Mouse (Mus musculus) neural tube, embryonic 11.5 days (tissue): Measurements from ENCODE around the gene Ipo13. TPM values are rescaled to one million over a fixed set of nuclear protein-coding genes. Genes with fewer than 3 reads are reported as not detected.

Experiments used
- ATAC-seq: fragments of 200-750 bp; cut with Nextera tagmentation; 2 replicates; pipeline ENCODE4 v1.8.0; 2017; ENCODE audit warnings: moderate number of reproducible peaks, mild to moderate bottlenecking, moderate TSS enrichment, moderate library complexity; ENCODE audit not compliant: insufficient read depth, low FRiP score, low TSS enrichment
- DNase-seq: peaks from one replicate; pipeline ENCODE4 v3.0.0-alpha.2; 2015; ENCODE audit warnings: low spot score
- H3K27ac ChIP-seq: fragments of 300-500 bp; sonication (generic); 2 replicates; pipeline ENCODE4 v1.5.1; 2014; ENCODE audit warnings: low read depth, mild to moderate bottlenecking, low read length
- H3K27me3 ChIP-seq: fragments of 300-500 bp; sonication (generic); 2 replicates; pipeline ENCODE4 v1.6.1; 2014; ENCODE audit warnings: mild to moderate bottlenecking, low read length, mixed read lengths; ENCODE audit not compliant: control insufficient read depth, insufficient read depth
- H3K36me3 ChIP-seq: fragments of 300-500 bp; sonication (generic); 2 replicates; pipeline ENCODE4 v1.6.1; 2014; ENCODE audit warnings: mild to moderate bottlenecking, low read length, moderate library complexity, mixed read lengths; ENCODE audit not compliant: control insufficient read depth, insufficient read depth
- H3K4me1 ChIP-seq: fragments of 300-500 bp; sonication (generic); 2 replicates; pipeline ENCODE4 v1.6.1; 2014; ENCODE audit warnings: low read length, mixed read lengths; ENCODE audit not compliant: control insufficient read depth, insufficient read depth
- H3K4me2 ChIP-seq: fragments of 300-500 bp; sonication (generic); 2 replicates; pipeline ENCODE4 v1.6.1; 2014; ENCODE audit warnings: low read depth, mild to moderate bottlenecking, moderate library complexity
- H3K4me3 ChIP-seq: fragments of 300-500 bp; sonication (generic); 2 replicates; pipeline ENCODE4 v1.5.1; 2014; ENCODE audit warnings: low read depth, low read length
- H3K9ac ChIP-seq: fragments of 300-500 bp; sonication (generic); 2 replicates; pipeline ENCODE4 v1.6.1; 2014; ENCODE audit warnings: mild to moderate bottlenecking, low read length
- H3K9me3 ChIP-seq: fragments of 300-500 bp; sonication (generic); 2 replicates; pipeline ENCODE4 v1.6.1; 2016; ENCODE audit warnings: low read length; ENCODE audit not compliant: control insufficient read depth
- WGBS: fragments of 180-500 bp; shearing (Covaris S2); extraction: QIAGEN DNeasy Blood & Tissue Kit; methylation state at CpG from one replicate; pipeline ENCODE4 v1.1.7; 2014; 5-methylcytosine and 5-hydroxymethylcytosine counted together
- polyA plus RNA-seq: library from polyadenylated mRNA; unstranded; fragments of >200 nt; fragmentation: Nextera tagmentation; extraction: Ambion mirVana; gene quantifications from 2 replicates; pipeline ENCODE4 v1.2.1, GENCODE M21; 2014

Gene Ipo13
- polyA plus RNA-seq, 1 experiment from 2014 or later = 67.0 TPM

GRCm38 (mm10) chr4:117908834-117909453, 5.9 kb downstream of the Ipo13 start:
- DNase-seq = peak; percentile 45
- peaks cover 22% of the 10 kb centered on the region for H3K4me1 ChIP-seq
- H3K27ac ChIP-seq = no peak overlapping the region
- 0 out of 2 replicates have a peak overlapping the region, but pooled peaks have one; percentile 24 for H3K9ac ChIP-seq
- peak overlapping the region; percentile 40 for H3K4me2 ChIP-seq
- WGBS = 70% methylated on average over 8 of the region's 8 CpGs
- ATAC-seq = peak; percentile 65
- no peaks in the 10 kb centered on the region for H3K9me3 ChIP-seq
- H3K4me3 ChIP-seq = no peak overlapping the region
- H3K27me3 ChIP-seq = no peaks in the 10 kb centered on the region
- H3K36me3 ChIP-seq = peaks cover 5% of the 10 kb centered on the region

- Histone ChIP-seq H3K9ac (no peak overlapping the region), H3K27ac (no peak overlapping the region), H3K4me2 (no peak overlapping the region), H3K4me3 (no peak overlapping the region), H3K27me3 (no peaks in the 10 kb centered on the region), H3K4me1 (peaks cover 8% of the 10 kb centered on the region), H3K36me3 (peaks cover 21% of the 10 kb centered on the region), H3K9me3 (no peaks in the 10 kb centered on the region)
- ATAC-seq = no peak
- DNase-seq = no peak
- 94% methylated on average over 3 of the region's 3 CpGs for WGBS
These were observed 8.6 kb downstream of the Ipo13 start for GRCm38 (mm10) chr4:117906196-117906595.

GRCm38 (mm10) chr4:117904761-117905160, 10.0 kb downstream of the Ipo13 start:
- WGBS = 94% methylated on average over 8 of the region's 8 CpGs
- H3K9ac ChIP-seq = no peak overlapping the region
- peaks cover 6% of the 10 kb centered on the region; the same call in 1 of the 2 replicates for H3K4me1 ChIP-seq
- H3K27ac ChIP-seq = no peak overlapping the region
- H3K4me3 ChIP-seq = no peak overlapping the region
- no peaks in the 10 kb centered on the region for H3K27me3 ChIP-seq
- no peak overlapping the region for H3K4me2 ChIP-seq
- H3K9me3 ChIP-seq = no peaks in the 10 kb centered on the region
- peaks cover 22% of the 10 kb centered on the region for H3K36me3 ChIP-seq
- DNase-seq = no peak
- no peak for ATAC-seq

GRCm38 (mm10) chr4:117904094-117904493, 10.7 kb downstream of the Ipo13 start:
- H3K4me1 ChIP-seq = no peaks in the 10 kb centered on the region; the same call in 1 of the 2 replicates
- no peak overlapping the region for H3K4me2 ChIP-seq
- ATAC-seq = no peak
- DNase-seq = no peak
- WGBS = 92% methylated on average over 10 of the region's 10 CpGs
- no peaks in the 10 kb centered on the region for H3K9me3 ChIP-seq
- no peak overlapping the region for H3K9ac ChIP-seq
- H3K27me3 ChIP-seq = no peaks in the 10 kb centered on the region
- H3K4me3 ChIP-seq = no peak overlapping the region
- peaks cover 22% of the 10 kb centered on the region for H3K36me3 ChIP-seq
- no peak overlapping the region for H3K27ac ChIP-seq

GRCm38 (mm10) chr4:117898111-117898510, 16.7 kb downstream of the Ipo13 start:
- Histone ChIP-seq H3K27me3 (no peaks in the 10 kb centered on the region), H3K9me3 (no peaks in the 10 kb centered on the region), H3K27ac (no peak overlapping the region), H3K9ac (no peak overlapping the region), H3K4me3 (no peak overlapping the region), H3K4me2 (no peak overlapping the region), H3K36me3 (peaks cover 24% of the 10 kb centered on the region), H3K4me1 (no peaks in the 10 kb centered on the region)
- ATAC-seq = no peak
- DNase-seq = no peak
- WGBS = 81% methylated on average over 3 of the region's 3 CpGs

GRCm38 (mm10) chr4:117896031-117896430, 18.8 kb downstream of the Ipo13 start:
- 0 out of 2 replicates have a peak, but pooled peaks cover 2% of the 10 kb centered on the region for H3K4me1 ChIP-seq
- H3K4me3 ChIP-seq = no peak overlapping the region
- no peaks in the 10 kb centered on the region for H3K9me3 ChIP-seq
- WGBS = 93% methylated on average over 6 of the region's 6 CpGs
- H3K36me3 ChIP-seq = peaks cover 10% of the 10 kb centered on the region
- no peak overlapping the region for H3K4me2 ChIP-seq
- no peaks in the 10 kb centered on the region for H3K27me3 ChIP-seq
- DNase-seq = no peak
- no peak overlapping the region for H3K27ac ChIP-seq
- H3K9ac ChIP-seq = no peak overlapping the region
- ATAC-seq = no peak

GRCm38 (mm10) chr4:117895339-117895738, 19.5 kb downstream of the Ipo13 start:
- Histone ChIP-seq H3K4me3 (no peak overlapping the region), H3K36me3 (peaks cover 10% of the 10 kb centered on the region), H3K4me2 (no peak overlapping the region), H3K4me1 (0 out of 2 replicates have a peak, but pooled peaks cover 2% of the 10 kb centered on the region), H3K9me3 (no peaks in the 10 kb centered on the region), H3K27ac (no peak overlapping the region), H3K9ac (no peak overlapping the region), H3K27me3 (no peaks in the 10 kb centered on the region)
- ATAC-seq (no peak), DNase-seq (no peak)
- WGBS = 81% methylated on average over 7 of the region's 7 CpGs

- H3K27ac ChIP-seq = no peak overlapping the region
- no peaks in the 10 kb centered on the region for H3K9me3 ChIP-seq
- DNase-seq (no peak), ATAC-seq (no peak)
- WGBS = 91% methylated on average over 8 of the region's 8 CpGs
- no peak overlapping the region for H3K9ac ChIP-seq
- H3K4me2 ChIP-seq = no peak overlapping the region
- H3K4me3 ChIP-seq = no peak overlapping the region
- H3K36me3 ChIP-seq = peaks cover 10% of the 10 kb centered on the region
- H3K4me1 ChIP-seq = 0 out of 2 replicates have a peak, but pooled peaks cover 2% of the 10 kb centered on the region
- H3K27me3 ChIP-seq = no peaks in the 10 kb centered on the region
These were observed 20.2 kb downstream of the Ipo13 start for GRCm38 (mm10) chr4:117894601-117895000.

GRCm38 (mm10) chr4:117893376-117893775, 21.4 kb downstream of the Ipo13 start:
- 23% methylated on average over 9 of the region's 9 CpGs for WGBS
- H3K27me3 ChIP-seq = no peaks in the 10 kb centered on the region
- H3K9ac ChIP-seq = no peak overlapping the region
- H3K4me2 ChIP-seq = no peak overlapping the region
- H3K4me3 ChIP-seq = no peak overlapping the region
- DNase-seq (peak; percentile 52), ATAC-seq (no peak)
- H3K9me3 ChIP-seq = no peaks in the 10 kb centered on the region
- peaks cover 8% of the 10 kb centered on the region for H3K36me3 ChIP-seq
- H3K4me1 ChIP-seq = 0 out of 2 replicates have a peak, but pooled peaks cover 2% of the 10 kb centered on the region
- no peak overlapping the region for H3K27ac ChIP-seq
